Mouse (Mus musculus) kidney, adult 18-20 months (tissue): ENCODE results near the gene Vwa2.

ENCODE experiments used
- DNase-seq: peaks from one replicate; pipeline ENCODE4 v3.0.0; 2021

Gene Vwa2

GRCm38 (mm10) chr19:56950818-56951217 is 76.8 kb downstream of the Vwa2 start:
- no peak for DNase-seq

- no peak for DNase-seq
Measured at GRCm38 (mm10) chr19:56953856-56954255, 79.8 kb downstream of the Vwa2 start.

- no peak for DNase-seq
Measured at GRCm38 (mm10) chr19:56954857-56955256, 80.8 kb downstream of the Vwa2 start.

GRCm38 (mm10) chr19:56955568-56956513 is 81.8 kb downstream of the Vwa2 start:
- DNase-seq = no peak

GRCm38 (mm10) chr19:56958011-56958410 is 84.0 kb downstream of the Vwa2 start:
- peak; percentile 26 for DNase-seq

DNA sequence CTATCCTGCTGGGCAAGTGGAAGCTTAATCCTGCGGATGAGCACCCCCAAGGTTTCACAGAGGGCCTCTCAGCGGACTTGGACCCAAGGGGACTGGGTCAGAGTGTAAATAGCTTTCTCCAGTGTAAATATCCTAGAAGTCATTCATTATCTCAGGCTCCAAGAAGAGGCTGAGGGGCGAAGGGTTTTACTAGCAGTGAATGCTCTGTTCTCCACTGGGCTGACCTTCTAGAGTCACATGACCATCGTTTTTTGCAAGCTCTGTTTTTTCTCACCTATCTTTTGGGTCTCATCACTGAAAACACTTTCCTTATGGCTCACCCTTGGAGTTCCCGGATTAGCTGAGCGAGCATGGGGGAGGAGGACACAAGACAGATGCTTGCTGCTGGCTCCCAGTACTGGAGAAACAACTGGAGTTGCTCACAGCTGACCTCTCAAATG is 84.6 kb downstream of the Vwa2 start:
- peak; percentile 66 for DNase-seq

- DNase-seq = no peak
Measured at GRCm38 (mm10) chr19:56959057-56959456, 85.0 kb downstream of the Vwa2 start.

- DNase-seq = no peak
Measured at GRCm38 (mm10) chr19:56959601-56960000, 85.6 kb downstream of the Vwa2 start.
